Mouse (Mus musculus) hindbrain, embryonic 13.5 days (tissue): ENCODE results near the gene Pigz. TPM values are rescaled to one million over a fixed set of nuclear protein-coding genes. Genes with fewer than 3 reads are reported as not detected.

ENCODE experiments used
- ATAC-seq: fragments of 200-750 bp; cut with Nextera tagmentation; 2 replicates; pipeline ENCODE4 v1.8.0; 2017; ENCODE audit warnings: moderate TSS enrichment; ENCODE audit not compliant: low FRiP score
- H3K27ac ChIP-seq: fragments of 300-500 bp; sonication (generic); 2 replicates; pipeline ENCODE4 v1.5.1; 2015; ENCODE audit warnings: inconsistent platforms, mild to moderate bottlenecking, moderate library complexity
- H3K27me3 ChIP-seq: fragments of 300-500 bp; sonication (generic); 2 replicates; pipeline ENCODE4 v1.6.1; 2015; ENCODE audit warnings: mild to moderate bottlenecking, inconsistent platforms
- H3K36me3 ChIP-seq: fragments of 300-500 bp; sonication (generic); 2 replicates; pipeline ENCODE4 v1.6.1; 2015; ENCODE audit warnings: mild to moderate bottlenecking, inconsistent platforms
- H3K4me1 ChIP-seq: fragments of 300-500 bp; sonication (generic); replicated peaks from 2 replicates; pipeline ENCODE4 v1.6.1; 2015; ENCODE audit warnings: inconsistent platforms
- H3K4me2 ChIP-seq: fragments of 300-500 bp; sonication (generic); 2 replicates; pipeline ENCODE4 v1.6.1; 2015; ENCODE audit warnings: inconsistent platforms, mild to moderate bottlenecking, moderate library complexity
- H3K4me3 ChIP-seq: fragments of 300-500 bp; sonication (generic); 2 replicates; pipeline ENCODE4 v1.5.1; 2015; ENCODE audit warnings: mild to moderate bottlenecking, inconsistent platforms
- H3K9ac ChIP-seq: fragments of 300-500 bp; sonication (generic); 2 replicates; pipeline ENCODE4 v1.6.1; 2015; ENCODE audit warnings: mild to moderate bottlenecking, inconsistent platforms
- H3K9me3 ChIP-seq: fragments of 300-500 bp; sonication (generic); 2 replicates; pipeline ENCODE4 v1.6.1; 2016; ENCODE audit warnings: inconsistent platforms
- WGBS: fragments of 180-500 bp; shearing (Covaris S2); methylation state at CpG from one replicate; pipeline ENCODE4 v1.1.7; 2015; 5-methylcytosine and 5-hydroxymethylcytosine counted together
- microRNA-seq: library from miRNA; unstranded; fragments of <30 nt; microRNA quantifications from one replicate; pipeline ENCODE4, GENCODE M21; 2016
- polyA plus RNA-seq: library from polyadenylated mRNA; unstranded; fragments of >200 nt; fragmentation: Nextera tagmentation; extraction: Ambion mirVana; gene quantifications from 2 replicates; pipeline ENCODE4 v1.2.1, GENCODE M21; 2015

The Pigz gene
- polyA plus RNA-seq, 1 experiment from 2014 or later = 2.3 TPM

DNA sequence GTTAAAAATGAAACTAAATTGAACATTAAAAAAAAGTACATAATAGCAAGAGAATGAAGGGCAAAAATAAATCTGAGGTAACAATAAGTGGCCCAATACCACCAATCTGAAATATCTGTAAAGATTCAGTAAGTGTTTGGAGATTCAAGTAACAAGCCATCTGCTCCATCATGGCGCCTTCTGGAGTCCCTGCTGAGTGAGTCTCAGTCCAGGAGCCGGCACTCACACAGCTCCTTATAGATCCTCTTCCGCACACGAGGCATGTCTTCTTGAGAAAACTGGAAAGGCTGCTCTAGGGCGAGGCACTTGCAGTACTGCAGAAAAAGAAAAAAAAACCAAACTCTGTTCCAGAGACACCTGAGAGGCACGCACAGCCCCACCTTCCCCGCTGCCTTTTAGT is 29.6 kb downstream of the Pigz start:
- Histone ChIP-seq H3K4me2 (no peak overlapping the region), H3K9ac (no peak overlapping the region), H3K27me3 (no peaks in the 10 kb centered on the region), H3K9me3 (no peaks in the 10 kb centered on the region), H3K4me1 (no peaks in the 10 kb centered on the region), H3K27ac (no peak overlapping the region), H3K36me3 (peaks cover 86% of the 10 kb centered on the region), H3K4me3 (no peak overlapping the region)
- ATAC-seq = no peak
- WGBS = 92% methylated on average over 7 of the region's 7 CpGs

DNA sequence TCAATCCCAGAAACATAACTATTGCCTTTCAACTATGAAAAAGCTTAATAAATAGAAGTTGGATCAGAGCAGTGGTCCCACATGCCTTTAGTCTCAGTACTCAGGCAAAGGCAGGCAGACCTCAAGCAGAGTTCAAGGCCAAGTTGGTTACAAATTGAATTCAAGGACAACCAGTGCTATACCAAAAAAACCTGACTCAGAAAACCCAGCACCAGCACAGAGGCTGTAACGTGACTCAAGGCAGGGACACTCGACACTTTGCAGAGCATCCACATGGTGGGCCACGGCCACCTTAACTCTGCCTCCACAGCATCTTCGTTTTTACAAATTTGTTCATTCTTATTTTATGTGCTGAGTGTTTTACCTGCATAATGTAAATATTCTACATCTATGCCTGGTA is 41.6 kb downstream of the Pigz start:
- H3K9me3 ChIP-seq = no peaks in the 10 kb centered on the region
- no peaks in the 10 kb centered on the region for H3K27me3 ChIP-seq
- H3K27ac ChIP-seq = no peak overlapping the region
- H3K36me3 ChIP-seq = peaks cover 69% of the 10 kb centered on the region
- H3K4me1 ChIP-seq = no peaks in the 10 kb centered on the region
- no peak overlapping the region for H3K4me3 ChIP-seq
- H3K9ac ChIP-seq = no peak overlapping the region
- no peak overlapping the region for H3K4me2 ChIP-seq
- no peak for ATAC-seq
- 94% methylated on average over 4 of the region's 4 CpGs for WGBS

DNA sequence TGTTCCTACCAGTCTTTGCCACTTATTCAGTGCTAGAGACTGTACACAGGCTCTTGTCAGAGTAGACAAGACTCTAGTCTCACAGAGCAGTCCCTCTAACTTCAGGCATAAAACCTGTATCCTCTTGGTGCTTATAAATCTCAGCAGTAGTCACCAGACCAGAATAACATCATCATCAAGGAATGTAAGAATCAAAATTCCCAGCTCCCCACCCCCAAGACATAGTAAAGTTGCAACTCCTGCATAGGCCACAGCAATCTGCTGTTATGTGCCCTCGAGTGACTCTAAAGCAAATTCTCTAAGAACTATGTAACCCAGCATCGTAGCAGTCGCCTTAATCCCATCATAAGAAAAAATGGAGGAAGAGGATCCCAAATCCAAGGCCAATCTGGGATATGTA is 45.9 kb downstream of the Pigz start:
- WGBS = 95% methylated on average over 3 of the region's 3 CpGs
- no peaks in the 10 kb centered on the region for H3K9me3 ChIP-seq
- H3K27me3 ChIP-seq = no peaks in the 10 kb centered on the region
- no peaks in the 10 kb centered on the region for H3K4me1 ChIP-seq
- no peak overlapping the region for H3K27ac ChIP-seq
- peaks cover 61% of the 10 kb centered on the region for H3K36me3 ChIP-seq
- H3K4me3 ChIP-seq = no peak overlapping the region
- H3K9ac ChIP-seq = no peak overlapping the region
- H3K4me2 ChIP-seq = no peak overlapping the region
- ATAC-seq = no peak

DNA sequence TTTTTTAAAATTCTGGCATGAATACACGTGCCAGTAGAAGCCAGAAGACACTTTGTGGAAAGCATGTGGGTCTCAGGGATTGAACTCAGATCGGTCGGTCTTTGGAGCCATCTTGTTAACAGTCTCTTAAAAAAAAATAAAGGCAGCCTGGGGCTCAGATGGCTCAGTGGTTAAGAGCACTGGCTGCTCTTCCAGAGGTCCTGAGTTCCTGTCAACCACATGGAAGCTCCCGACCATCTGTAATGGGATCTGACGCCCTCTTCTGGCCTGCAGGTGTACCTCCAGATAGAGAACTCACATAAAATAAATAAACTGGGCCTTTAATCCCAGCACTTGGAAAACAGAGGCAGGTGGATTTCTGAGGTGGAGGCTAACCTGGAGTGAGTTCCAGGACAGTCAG is 47.3 kb downstream of the Pigz start:
- Histone ChIP-seq H3K4me3 (no peak overlapping the region), H3K9ac (no peak overlapping the region), H3K9me3 (no peaks in the 10 kb centered on the region), H3K27me3 (no peaks in the 10 kb centered on the region), H3K27ac (no peak overlapping the region), H3K4me1 (no peaks in the 10 kb centered on the region), H3K36me3 (peaks cover 56% of the 10 kb centered on the region), H3K4me2 (no peak overlapping the region)
- 78% methylated on average over 5 of the region's 5 CpGs for WGBS
- ATAC-seq = no peak

DNA sequence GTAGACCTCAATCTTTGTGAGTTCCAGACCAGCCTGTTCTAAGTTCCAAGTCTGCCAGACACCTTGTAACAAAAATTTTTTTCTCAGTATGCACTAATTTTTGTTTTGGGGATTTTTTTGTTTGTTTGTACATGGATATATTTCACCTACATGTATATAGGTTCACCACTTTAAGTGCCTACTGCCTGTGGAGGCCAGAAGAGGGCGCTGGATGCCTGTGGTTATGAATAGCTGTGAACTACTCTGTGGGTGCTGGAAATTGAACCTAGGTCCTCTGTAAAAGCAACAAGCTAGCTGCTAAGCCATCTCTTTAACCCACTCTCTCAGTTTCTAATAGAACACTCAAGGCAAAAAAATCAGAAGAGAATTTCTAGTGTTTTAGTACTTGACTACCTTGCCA is 58.4 kb downstream of the Pigz start:
- ATAC-seq = no peak

DNA sequence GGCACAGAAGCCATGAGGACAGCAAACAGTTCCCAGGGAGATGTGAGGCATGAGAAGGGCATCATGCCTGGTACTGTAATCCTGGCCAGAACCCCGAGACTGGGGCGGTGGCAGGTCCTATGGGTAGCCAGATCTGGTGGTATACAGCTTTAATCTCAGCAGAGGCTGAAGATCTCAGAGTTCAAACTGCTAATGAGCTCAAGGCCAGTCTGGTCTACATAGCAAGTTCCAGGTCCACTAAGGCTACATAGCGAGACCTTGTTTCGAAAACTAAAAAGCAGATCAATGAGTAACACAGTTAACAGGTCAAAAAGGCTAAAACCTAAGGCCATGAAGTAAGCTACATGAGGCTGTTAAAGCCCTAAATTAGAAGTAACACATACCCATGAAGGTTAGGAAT is 59.5 kb downstream of the Pigz start:
- Histone ChIP-seq H3K4me3 (no peak overlapping the region), H3K9me3 (no peaks in the 10 kb centered on the region), H3K27me3 (no peaks in the 10 kb centered on the region), H3K9ac (no peak overlapping the region), H3K4me1 (no peaks in the 10 kb centered on the region), H3K27ac (no peak overlapping the region), H3K36me3 (peaks cover 35% of the 10 kb centered on the region), H3K4me2 (no peak overlapping the region)
- WGBS = 96% methylated on average over 4 of the region's 4 CpGs
- ATAC-seq = no peak

More for the DNA sequence above, 58.4 kb downstream of the Pigz start:
- no peak overlapping the region for H3K4me3 ChIP-seq
- H3K4me2 ChIP-seq = no peak overlapping the region
- H3K27me3 ChIP-seq = no peaks in the 10 kb centered on the region
- H3K36me3 ChIP-seq = peaks cover 41% of the 10 kb centered on the region
- 38% methylated on average over 1 of the region's 1 CpGs for WGBS
- no peaks in the 10 kb centered on the region for H3K4me1 ChIP-seq
- H3K27ac ChIP-seq = no peak overlapping the region
- H3K9ac ChIP-seq = no peak overlapping the region
- H3K9me3 ChIP-seq = no peaks in the 10 kb centered on the region

DNA sequence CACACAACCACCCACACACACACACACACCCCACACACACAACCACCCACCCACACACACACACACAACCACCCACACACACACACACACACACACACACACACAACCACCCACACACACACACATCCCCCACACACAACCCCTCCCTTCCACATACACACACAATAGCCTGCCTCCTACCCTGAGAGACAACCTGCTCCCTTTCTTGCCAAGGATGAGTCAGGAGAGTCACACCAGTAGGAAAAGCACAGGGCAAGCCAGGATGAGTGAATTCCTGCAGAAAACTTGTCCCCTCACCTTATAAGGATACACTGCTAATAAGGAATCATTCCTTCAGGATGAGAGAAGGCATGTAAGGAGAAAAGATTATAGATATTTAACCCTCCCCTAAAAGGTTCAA is 60.3 kb downstream of the Pigz start:
- no peak overlapping the region for H3K27ac ChIP-seq
- H3K9me3 ChIP-seq = no peaks in the 10 kb centered on the region
- no peak for ATAC-seq
- peaks cover 32% of the 10 kb centered on the region for H3K36me3 ChIP-seq
- H3K4me3 ChIP-seq = no peak overlapping the region
- no peaks in the 10 kb centered on the region for H3K4me1 ChIP-seq
- H3K4me2 ChIP-seq = no peak overlapping the region
- H3K27me3 ChIP-seq = no peaks in the 10 kb centered on the region
- no peak overlapping the region for H3K9ac ChIP-seq

Small RNA genes lying within 50 kb of the gene (microRNA-seq; reads per million reads assigned to microRNA genes)
- not detected for gene Gm26269

Other genes with a start within 250 kb of the Pigz start
- gene Meltf, start 55.0 kb upstream of the Pigz start, polyA plus RNA-seq = 0.22 and 0.31 TPM in 2 replicates
- 105 and 113 TPM in 2 replicates for gene 0610012G03Rik, start 14.6 kb downstream of the Pigz start, polyA plus RNA-seq
- 107 and 112 TPM in 2 replicates for gene Ncbp2, start 14.7 kb downstream of the Pigz start, polyA plus RNA-seq
- 17.5 and 18.5 TPM in 2 replicates for gene Senp5, start 69.4 kb downstream of the Pigz start, polyA plus RNA-seq
- 35.3 and 36.2 TPM in 2 replicates for gene Pak2, start 145.5 kb downstream of the Pigz start, polyA plus RNA-seq
- 131 and 132 TPM in 2 replicates for gene Pigx, start 165.9 kb downstream of the Pigz start, polyA plus RNA-seq
- 48.4 and 52.0 TPM in 2 replicates for gene Cep19, start 165.9 kb downstream of the Pigz start, polyA plus RNA-seq
- 7.3 and 8.8 TPM in 2 replicates for gene Nrros, start 231.7 kb downstream of the Pigz start, polyA plus RNA-seq
- gene Bex6, start 246.0 kb downstream of the Pigz start, polyA plus RNA-seq = not detected in 2 replicates